Mouse (Mus musculus): ENCODE data around the gene Coq8a. TPM values are rescaled to one million over a fixed set of nuclear protein-coding genes. Genes with fewer than 3 reads are reported as not detected.

Gene Coq8a
- polyA plus RNA-seq, 1 experiment from 2014 or later, result 8.6 TPM

DNA sequence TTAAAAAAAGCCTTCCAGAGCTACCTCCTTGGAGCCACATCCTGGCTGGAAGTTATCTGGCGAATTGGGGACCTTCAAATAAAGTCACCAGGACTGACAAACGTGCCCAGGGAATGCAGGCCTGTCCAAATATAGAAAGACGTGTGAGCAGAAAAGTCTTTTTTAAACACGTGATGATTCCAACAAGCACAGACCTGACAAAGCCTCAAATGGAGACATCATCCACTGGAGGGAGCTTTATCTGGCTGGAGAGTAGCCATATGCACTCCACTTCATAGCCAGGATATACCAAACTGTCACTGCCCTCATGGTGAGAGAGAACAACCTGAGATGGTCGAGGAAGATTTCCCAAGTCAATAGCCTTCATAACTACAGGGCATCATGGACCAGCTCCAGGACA is 13.5 kb downstream of the Coq8a start:
- Histone ChIP-seq H3K4me3 (ENCODE audit: low read depth, low read length) (no peak overlapping the region), H3K4me1 (ENCODE audit: control insufficient read depth, insufficient read depth, low read length) (peaks cover 12% of the 10 kb centered on the region; the same call in 1 of the 2 replicates), H3K4me2 (no peak overlapping the region), H3K9ac (ENCODE audit: low read depth, low read length) (no peak overlapping the region), H3K27me3 (ENCODE audit: control insufficient read depth, insufficient read depth, low read length) (no peaks in the 10 kb centered on the region), H3K9me3 (replicated peaks; ENCODE audit: control insufficient read depth, low read length) (no peaks in the 10 kb centered on the region), H3K36me3 (ENCODE audit: control insufficient read depth, insufficient read depth, low read length) (no peaks in the 10 kb centered on the region), H3K27ac (ENCODE audit: low read depth, low read length) (no peak overlapping the region)
- 40% methylated on average over 5 of the region's 5 CpGs for WGBS (ENCODE audit: insufficient replicate concordance)
- ATAC-seq (replicated peaks; ENCODE audit: insufficient number of reproducible peaks, low FRiP score, low TSS enrichment), result no peak

DNA sequence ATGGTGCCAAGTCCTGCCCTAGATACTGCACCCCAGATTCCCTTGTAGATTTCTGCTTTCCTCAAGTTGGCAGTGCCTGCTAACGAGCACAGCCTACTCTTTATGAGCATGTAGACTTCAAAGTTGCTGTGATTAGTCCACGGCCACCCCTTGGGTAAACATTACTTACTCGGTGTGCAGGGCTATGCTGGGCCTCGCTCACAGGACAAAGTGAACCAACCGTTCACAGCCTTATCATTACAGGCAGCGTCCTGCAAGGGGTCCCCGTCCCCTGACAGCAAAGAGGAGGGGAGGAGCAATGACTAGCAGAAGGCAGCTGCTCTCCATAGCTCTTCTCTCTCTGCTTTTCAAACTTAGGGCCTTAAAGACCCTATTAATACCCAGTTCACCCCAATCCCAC is 14.6 kb downstream of the Coq8a start:
- peaks cover 12% of the 10 kb centered on the region; the same call in 1 of the 2 replicates for H3K4me1 ChIP-seq (ENCODE audit: control insufficient read depth, insufficient read depth, low read length)
- H3K9me3 ChIP-seq (replicated peaks; ENCODE audit: control insufficient read depth, low read length), result no peaks in the 10 kb centered on the region
- no peak overlapping the region for H3K9ac ChIP-seq (ENCODE audit: low read depth, low read length)
- no peak overlapping the region for H3K4me2 ChIP-seq
- H3K27me3 ChIP-seq (ENCODE audit: control insufficient read depth, insufficient read depth, low read length), result no peaks in the 10 kb centered on the region
- no peak for ATAC-seq (replicated peaks; ENCODE audit: insufficient number of reproducible peaks, low FRiP score, low TSS enrichment)
- no peak overlapping the region for H3K27ac ChIP-seq (ENCODE audit: low read depth, low read length)
- 29% methylated on average over 7 of the region's 7 CpGs for WGBS (ENCODE audit: insufficient replicate concordance)
- H3K36me3 ChIP-seq (ENCODE audit: control insufficient read depth, insufficient read depth, low read length), result no peaks in the 10 kb centered on the region
- no peak overlapping the region for H3K4me3 ChIP-seq (ENCODE audit: low read depth, low read length)

DNA sequence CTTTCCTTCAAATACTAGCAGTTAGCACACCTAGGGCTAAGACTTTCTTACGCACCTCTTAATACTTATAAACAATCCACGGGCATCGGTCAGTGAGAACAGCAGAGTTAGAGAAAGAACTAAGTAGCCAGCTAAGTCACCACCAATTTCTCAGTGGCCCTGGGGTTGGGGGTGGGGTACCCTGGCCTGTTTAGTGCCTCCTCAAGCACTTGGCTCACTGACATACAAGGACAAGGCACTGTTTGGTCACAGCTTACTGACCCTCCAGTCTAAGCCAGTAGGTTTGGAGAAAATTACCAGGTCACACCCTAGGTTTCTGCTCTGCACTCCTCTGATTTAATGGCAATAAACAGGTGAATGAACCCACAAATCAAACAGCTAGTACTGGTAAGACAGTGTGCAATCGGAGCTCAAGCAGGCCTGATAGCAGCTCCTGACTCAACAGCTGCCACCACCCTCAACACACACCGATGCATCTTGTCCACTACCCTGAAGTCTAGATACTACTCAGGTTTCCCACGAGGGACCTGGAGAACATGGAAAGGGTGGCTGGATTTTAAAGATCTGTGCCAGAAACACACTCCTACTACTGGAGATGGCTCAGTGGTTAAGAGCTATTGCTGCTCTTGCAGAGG is 15.8 kb downstream of the Coq8a start:
- no peak overlapping the region for H3K4me2 ChIP-seq
- WGBS (ENCODE audit: insufficient replicate concordance), result 90% methylated on average over 6 of the region's 6 CpGs
- H3K4me3 ChIP-seq (ENCODE audit: low read depth, low read length), result no peak overlapping the region
- H3K9ac ChIP-seq (ENCODE audit: low read depth, low read length), result no peak overlapping the region
- no peaks in the 10 kb centered on the region for H3K27me3 ChIP-seq (ENCODE audit: control insufficient read depth, insufficient read depth, low read length)
- no peak overlapping the region for H3K27ac ChIP-seq (ENCODE audit: low read depth, low read length)
- H3K4me1 ChIP-seq (ENCODE audit: control insufficient read depth, insufficient read depth, low read length), result peaks cover 8% of the 10 kb centered on the region; the same call in 1 of the 2 replicates
- ATAC-seq (replicated peaks; ENCODE audit: insufficient number of reproducible peaks, low FRiP score, low TSS enrichment), result no peak
- H3K9me3 ChIP-seq (replicated peaks; ENCODE audit: control insufficient read depth, low read length), result no peaks in the 10 kb centered on the region
- no peaks in the 10 kb centered on the region for H3K36me3 ChIP-seq (ENCODE audit: control insufficient read depth, insufficient read depth, low read length)

DNA sequence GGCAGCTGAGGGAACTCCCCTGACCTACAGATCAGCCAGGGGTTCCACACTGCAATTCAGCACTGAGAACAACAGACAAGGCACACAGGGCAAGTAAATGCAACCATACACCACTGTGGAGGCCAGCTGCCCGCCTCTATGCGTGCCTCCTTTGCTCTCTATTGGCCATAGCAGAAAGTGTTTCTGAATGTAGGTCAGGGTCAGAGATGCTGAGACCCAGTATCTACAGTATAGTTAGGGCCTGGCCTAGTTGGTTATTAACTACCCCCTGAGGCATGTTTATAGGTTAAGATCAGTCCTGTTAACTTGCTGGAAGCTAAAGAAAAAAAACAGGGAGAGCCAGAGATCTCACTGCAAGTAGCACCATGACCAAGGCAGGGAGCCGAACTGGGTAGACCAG is 16.7 kb downstream of the Coq8a start:
- no peak for ATAC-seq (replicated peaks; ENCODE audit: insufficient number of reproducible peaks, low FRiP score, low TSS enrichment)
- H3K9me3 ChIP-seq (replicated peaks; ENCODE audit: control insufficient read depth, low read length), result no peaks in the 10 kb centered on the region
- no peaks in the 10 kb centered on the region for H3K27me3 ChIP-seq (ENCODE audit: control insufficient read depth, insufficient read depth, low read length)
- H3K27ac ChIP-seq (ENCODE audit: low read depth, low read length), result no peak overlapping the region
- H3K4me3 ChIP-seq (ENCODE audit: low read depth, low read length), result no peak overlapping the region
- 64% methylated on average over 3 of the region's 3 CpGs for WGBS (ENCODE audit: insufficient replicate concordance)
- H3K9ac ChIP-seq (ENCODE audit: low read depth, low read length), result no peak overlapping the region
- no peaks in the 10 kb centered on the region for H3K36me3 ChIP-seq (ENCODE audit: control insufficient read depth, insufficient read depth, low read length)
- peaks cover 8% of the 10 kb centered on the region; the same call in 1 of the 2 replicates for H3K4me1 ChIP-seq (ENCODE audit: control insufficient read depth, insufficient read depth, low read length)
- H3K4me2 ChIP-seq, result no peak overlapping the region

DNA sequence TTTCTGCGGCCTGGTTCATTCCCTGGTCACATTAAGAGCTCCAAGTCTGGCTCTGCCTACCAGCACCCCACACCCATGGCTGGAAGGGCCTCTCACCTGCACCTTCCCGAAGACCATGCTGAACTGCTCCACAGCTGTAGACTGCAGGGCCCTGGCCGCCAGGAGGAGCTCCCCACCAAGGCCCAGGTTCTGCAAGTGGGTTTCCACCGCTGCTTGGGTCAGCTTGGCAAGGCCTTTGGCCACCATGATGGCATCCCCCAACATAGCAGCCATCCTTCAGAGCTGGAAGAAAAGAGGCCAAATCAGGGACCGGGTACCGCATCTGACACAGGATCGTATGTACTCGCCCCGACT is 17.5 kb downstream of the Coq8a start:
- H3K4me3 ChIP-seq (ENCODE audit: low read depth, low read length), result no peak overlapping the region
- no peak overlapping the region for H3K27ac ChIP-seq (ENCODE audit: low read depth, low read length)
- no peaks in the 10 kb centered on the region for H3K27me3 ChIP-seq (ENCODE audit: control insufficient read depth, insufficient read depth, low read length)
- H3K9me3 ChIP-seq (replicated peaks; ENCODE audit: control insufficient read depth, low read length), result no peaks in the 10 kb centered on the region
- no peaks in the 10 kb centered on the region for H3K36me3 ChIP-seq (ENCODE audit: control insufficient read depth, insufficient read depth, low read length)
- ATAC-seq (replicated peaks; ENCODE audit: insufficient number of reproducible peaks, low FRiP score, low TSS enrichment), result no peak
- peaks cover 8% of the 10 kb centered on the region; the same call in 1 of the 2 replicates for H3K4me1 ChIP-seq (ENCODE audit: control insufficient read depth, insufficient read depth, low read length)
- no peak overlapping the region for H3K4me2 ChIP-seq
- H3K9ac ChIP-seq (ENCODE audit: low read depth, low read length), result no peak overlapping the region
- 82% methylated on average over 9 of the region's 9 CpGs for WGBS (ENCODE audit: insufficient replicate concordance)

DNA sequence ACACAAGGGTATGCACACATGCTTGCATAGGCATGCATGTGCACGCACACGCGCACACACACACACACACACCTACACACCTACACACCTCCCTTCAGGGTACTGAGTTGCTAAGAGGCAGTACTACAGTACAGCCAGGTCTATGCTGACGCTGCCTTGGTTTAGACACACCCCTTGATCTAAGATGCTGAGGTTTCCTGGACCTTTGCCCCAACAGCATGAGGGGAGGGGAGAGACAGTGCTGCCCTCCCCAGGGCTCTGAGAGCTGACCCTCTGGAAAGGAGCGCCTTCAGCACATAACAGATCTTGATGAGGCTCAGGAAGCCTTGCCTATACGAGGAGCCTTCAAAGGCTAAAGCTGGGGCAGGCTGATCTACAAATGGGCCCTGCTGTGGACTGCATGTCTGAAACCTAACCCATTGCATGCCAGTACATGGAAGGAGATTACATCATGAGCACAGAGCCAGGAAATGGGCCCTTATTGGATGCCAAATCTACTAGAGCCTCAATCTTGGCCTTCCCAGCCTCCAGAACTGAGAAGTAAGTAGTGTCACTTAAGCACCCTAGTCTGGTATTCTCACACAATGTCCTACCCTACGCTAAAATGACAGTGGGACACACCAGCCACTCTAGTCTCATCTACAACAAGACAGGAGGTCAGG is 18.0 kb downstream of the Coq8a start:
- no peaks in the 10 kb centered on the region for H3K9me3 ChIP-seq (replicated peaks; ENCODE audit: control insufficient read depth, low read length)
- no peak overlapping the region for H3K9ac ChIP-seq (ENCODE audit: low read depth, low read length)
- no peak overlapping the region for H3K27ac ChIP-seq (ENCODE audit: low read depth, low read length)
- no peak for ATAC-seq (replicated peaks; ENCODE audit: insufficient number of reproducible peaks, low FRiP score, low TSS enrichment)
- no peaks in the 10 kb centered on the region for H3K27me3 ChIP-seq (ENCODE audit: control insufficient read depth, insufficient read depth, low read length)
- no peak overlapping the region for H3K4me2 ChIP-seq
- H3K4me3 ChIP-seq (ENCODE audit: low read depth, low read length), result no peak overlapping the region
- H3K4me1 ChIP-seq (ENCODE audit: control insufficient read depth, insufficient read depth, low read length), result peaks cover 8% of the 10 kb centered on the region; the same call in 1 of the 2 replicates
- 84% methylated on average over 7 of the region's 7 CpGs for WGBS (ENCODE audit: insufficient replicate concordance)
- H3K36me3 ChIP-seq (ENCODE audit: control insufficient read depth, insufficient read depth, low read length), result no peaks in the 10 kb centered on the region

DNA sequence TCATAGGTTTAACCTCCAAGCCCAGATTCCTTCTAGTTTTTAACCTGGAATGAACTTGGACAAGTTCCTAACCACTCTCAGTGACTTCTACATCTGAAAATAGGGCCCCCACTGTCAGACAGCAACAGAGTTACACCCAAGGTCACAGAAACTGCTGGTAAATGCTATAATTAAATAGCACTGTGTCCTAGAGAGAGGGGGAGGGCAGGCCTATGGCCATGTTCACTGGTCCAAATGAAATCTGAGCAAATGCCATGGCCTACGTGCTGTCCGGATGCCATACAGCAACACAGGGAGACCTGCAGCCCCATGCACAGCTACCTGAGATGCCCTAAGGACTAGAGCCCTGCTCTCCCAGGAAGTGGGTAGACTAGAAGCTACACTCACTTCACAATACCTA is 19.6 kb downstream of the Coq8a start:
- Histone ChIP-seq H3K4me2 (no peak overlapping the region), H3K27me3 (ENCODE audit: control insufficient read depth, insufficient read depth, low read length) (no peaks in the 10 kb centered on the region), H3K4me3 (ENCODE audit: low read depth, low read length) (no peak overlapping the region), H3K9ac (ENCODE audit: low read depth, low read length) (no peak overlapping the region; the same call in 1 of the 2 replicates), H3K27ac (ENCODE audit: low read depth, low read length) (no peak overlapping the region), H3K36me3 (ENCODE audit: control insufficient read depth, insufficient read depth, low read length) (no peaks in the 10 kb centered on the region), H3K4me1 (ENCODE audit: control insufficient read depth, insufficient read depth, low read length) (no peaks in the 10 kb centered on the region), H3K9me3 (replicated peaks; ENCODE audit: control insufficient read depth, low read length) (no peaks in the 10 kb centered on the region)
- WGBS (ENCODE audit: insufficient replicate concordance), result 69% methylated on average over 2 of the region's 2 CpGs
- ATAC-seq (replicated peaks; ENCODE audit: insufficient number of reproducible peaks, low FRiP score, low TSS enrichment), result no peak

DNA sequence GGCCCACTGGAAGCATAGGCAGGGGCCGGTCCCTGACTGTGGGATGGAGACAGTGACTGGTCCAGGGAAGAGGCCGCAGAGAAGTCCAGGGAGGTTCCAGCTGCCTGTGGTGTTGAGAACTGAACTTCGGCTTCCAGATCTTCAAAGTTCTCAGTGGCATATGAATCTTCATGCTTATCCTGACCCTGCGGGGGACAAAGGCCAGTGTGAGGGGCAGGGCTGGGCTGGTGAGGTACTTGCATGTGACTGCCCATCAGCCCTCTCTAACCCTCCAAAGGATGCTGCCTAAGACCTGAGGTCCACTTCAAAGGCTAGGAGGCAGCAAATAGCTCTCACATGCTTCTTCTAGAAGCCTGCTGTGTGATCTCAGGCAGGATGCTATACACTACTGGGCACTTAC is 20.3 kb downstream of the Coq8a start:
- Histone ChIP-seq H3K27ac (ENCODE audit: low read depth, low read length) (no peak overlapping the region), H3K4me2 (no peak overlapping the region), H3K4me3 (ENCODE audit: low read depth, low read length) (no peak overlapping the region), H3K36me3 (ENCODE audit: control insufficient read depth, insufficient read depth, low read length) (no peaks in the 10 kb centered on the region), H3K9me3 (replicated peaks; ENCODE audit: control insufficient read depth, low read length) (no peaks in the 10 kb centered on the region), H3K4me1 (ENCODE audit: control insufficient read depth, insufficient read depth, low read length) (no peaks in the 10 kb centered on the region), H3K27me3 (ENCODE audit: control insufficient read depth, insufficient read depth, low read length) (no peaks in the 10 kb centered on the region), H3K9ac (ENCODE audit: low read depth, low read length) (no peak overlapping the region; the same call in 1 of the 2 replicates)
- ATAC-seq (replicated peaks; ENCODE audit: insufficient number of reproducible peaks, low FRiP score, low TSS enrichment), result no peak
- WGBS (ENCODE audit: insufficient replicate concordance), result 89% methylated on average over 4 of the region's 4 CpGs

DNA sequence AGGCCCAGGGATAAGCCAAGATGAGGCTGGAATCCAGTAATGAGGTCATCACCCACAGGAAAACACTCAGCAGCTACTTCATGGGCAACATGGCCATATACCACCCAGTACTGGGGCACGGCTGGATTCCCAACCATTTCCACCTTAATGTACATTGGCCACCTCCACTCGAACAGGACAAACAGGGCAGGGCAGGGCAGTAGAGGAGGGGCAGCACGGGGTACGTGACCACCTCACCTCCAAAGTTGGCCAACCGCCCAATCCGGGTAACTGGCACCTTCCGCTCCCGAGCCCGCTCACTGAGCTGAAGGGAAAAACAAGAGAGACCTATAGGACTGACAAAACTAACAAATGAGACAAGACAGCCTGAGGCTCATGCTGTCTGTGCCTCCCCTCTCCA is 21.1 kb downstream of the Coq8a start:
- no peak for ATAC-seq (replicated peaks; ENCODE audit: insufficient number of reproducible peaks, low FRiP score, low TSS enrichment)
- Histone ChIP-seq H3K27me3 (ENCODE audit: control insufficient read depth, insufficient read depth, low read length) (no peaks in the 10 kb centered on the region), H3K9me3 (replicated peaks; ENCODE audit: control insufficient read depth, low read length) (no peaks in the 10 kb centered on the region), H3K4me1 (ENCODE audit: control insufficient read depth, insufficient read depth, low read length) (no peaks in the 10 kb centered on the region), H3K27ac (ENCODE audit: low read depth, low read length) (no peak overlapping the region), H3K36me3 (ENCODE audit: control insufficient read depth, insufficient read depth, low read length) (no peaks in the 10 kb centered on the region), H3K9ac (ENCODE audit: low read depth, low read length) (no peak overlapping the region), H3K4me3 (ENCODE audit: low read depth, low read length) (no peak overlapping the region), H3K4me2 (no peak overlapping the region)
- WGBS (ENCODE audit: insufficient replicate concordance), result 84% methylated on average over 9 of the region's 9 CpGs
